Mouse (Mus musculus) forebrain, embryonic 13.5 days (tissue): ENCODE data around the gene Scnn1a. TPM values are rescaled to one million over a fixed set of nuclear protein-coding genes. Genes with fewer than 3 reads are reported as not detected.

Experiments
- ATAC-seq: fragments of 200-750 bp; cut with Nextera tagmentation; 2 replicates; pipeline ENCODE4 v1.8.0; 2017
- H3K27ac ChIP-seq: fragments of 300-500 bp; sonication (generic); 2 replicates; pipeline ENCODE4 v1.5.1; 2015; ENCODE audit warnings: inconsistent platforms, mild to moderate bottlenecking, moderate library complexity
- H3K27me3 ChIP-seq: fragments of 300-500 bp; sonication (generic); 2 replicates; pipeline ENCODE4 v1.6.1; 2015; ENCODE audit warnings: mild to moderate bottlenecking, inconsistent platforms
- H3K36me3 ChIP-seq: fragments of 300-500 bp; sonication (generic); 2 replicates; pipeline ENCODE4 v1.6.1; 2015; ENCODE audit warnings: mild to moderate bottlenecking, inconsistent platforms; ENCODE audit not compliant: poor library complexity, severe bottlenecking
- H3K4me1 ChIP-seq: fragments of 300-500 bp; sonication (generic); 2 replicates; pipeline ENCODE4 v1.6.1; 2015; ENCODE audit warnings: inconsistent platforms
- H3K4me2 ChIP-seq: fragments of 300-500 bp; sonication (generic); 2 replicates; pipeline ENCODE4 v1.6.1; 2015; ENCODE audit warnings: inconsistent platforms, mild to moderate bottlenecking, moderate library complexity
- H3K4me3 ChIP-seq: fragments of 300-500 bp; sonication (generic); 2 replicates; pipeline ENCODE4 v1.5.1; 2015; ENCODE audit warnings: mild to moderate bottlenecking, inconsistent platforms
- H3K9ac ChIP-seq: fragments of 300-500 bp; sonication (generic); 2 replicates; pipeline ENCODE4 v1.6.1; 2015; ENCODE audit warnings: mild to moderate bottlenecking, inconsistent platforms
- H3K9me3 ChIP-seq: fragments of 300-500 bp; sonication (generic); replicated peaks from 2 replicates; pipeline ENCODE4 v1.6.1; 2016; ENCODE audit warnings: inconsistent platforms
- WGBS: fragments of 180-500 bp; shearing (Covaris S2); methylation state at CpG from one replicate; pipeline ENCODE4 v1.1.7; 2015; 5-methylcytosine and 5-hydroxymethylcytosine counted together
- polyA plus RNA-seq: library from polyadenylated mRNA; unstranded; fragments of >200 nt; fragmentation: Nextera tagmentation; extraction: Ambion mirVana; gene quantifications from 2 replicates; pipeline ENCODE4 v1.2.1, GENCODE M21; 2015

Gene Scnn1a
- polyA plus RNA-seq, 1 experiment from 2014 or later, result 0.13 TPM

DNA sequence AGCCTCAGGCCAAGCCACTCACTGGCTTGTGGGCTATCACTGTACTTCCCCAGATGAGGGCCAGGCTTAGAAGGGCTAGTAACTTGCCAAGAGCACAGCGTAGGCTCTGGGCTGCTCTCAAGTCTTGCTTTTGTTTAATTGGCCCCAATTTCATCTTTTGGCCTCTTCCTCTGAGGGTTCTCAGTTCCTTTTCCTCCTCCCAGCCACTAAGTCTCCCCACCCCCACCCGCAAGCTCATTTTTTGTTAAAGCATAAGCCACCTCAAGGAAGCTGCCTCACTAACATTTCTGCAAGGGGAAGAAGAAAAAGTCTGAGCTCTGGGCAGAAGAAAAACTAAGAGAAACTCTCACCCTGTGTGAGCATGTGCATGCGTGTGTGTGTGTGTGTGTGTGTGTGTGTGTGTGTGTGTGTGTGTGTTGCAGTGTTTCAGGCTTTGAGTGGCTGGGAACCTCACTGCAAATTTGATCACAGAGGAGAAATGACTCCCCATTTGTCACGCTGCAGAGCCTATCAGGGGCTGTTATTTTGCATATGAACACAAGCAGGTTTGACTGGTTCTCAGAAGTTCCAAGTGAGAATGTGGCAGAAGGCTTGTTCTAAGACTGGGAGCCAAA, 47.4 kb downstream of the Scnn1a start:
- H3K27me3 ChIP-seq, result peaks cover 28% of the 10 kb centered on the region
- H3K27ac ChIP-seq, result no peak overlapping the region
- H3K9me3 ChIP-seq, result no peaks in the 10 kb centered on the region
- H3K9ac ChIP-seq, result no peak overlapping the region
- 47% methylated on average over 4 of the region's 4 CpGs for WGBS
- no peaks in the 10 kb centered on the region for H3K36me3 ChIP-seq
- H3K4me1 ChIP-seq, result peaks cover 13% of the 10 kb centered on the region; the same call in 1 of the 2 replicates
- no peak overlapping the region for H3K4me2 ChIP-seq
- H3K4me3 ChIP-seq, result no peak overlapping the region
- no peak for ATAC-seq

DNA sequence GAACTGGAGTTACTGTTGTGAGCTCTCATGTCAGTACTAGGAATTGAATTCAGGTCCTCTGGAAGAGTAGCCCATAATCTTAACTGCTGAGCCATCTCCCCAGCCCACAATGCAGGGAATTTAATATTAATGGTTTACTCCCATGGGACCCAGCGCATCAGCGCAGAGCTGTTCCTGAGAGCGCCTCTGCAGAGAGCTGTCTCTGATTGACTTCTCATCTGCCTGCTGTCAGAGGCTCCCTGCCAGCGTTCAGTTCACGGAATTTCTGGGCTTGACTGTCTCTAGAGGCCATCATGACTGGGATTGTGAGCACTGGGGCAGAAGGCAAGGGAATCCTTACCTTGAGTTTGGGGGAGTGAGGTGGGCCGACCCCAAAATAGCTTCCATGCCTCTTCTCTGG, 56.6 kb downstream of the Scnn1a start:
- WGBS, result 57% methylated on average over 6 of the region's 6 CpGs
- Histone ChIP-seq H3K9ac (no peak overlapping the region), H3K4me2 (no peak overlapping the region), H3K4me3 (no peak overlapping the region), H3K27me3 (peaks cover 51% of the 10 kb centered on the region), H3K27ac (no peak overlapping the region), H3K9me3 (no peaks in the 10 kb centered on the region), H3K4me1 (peaks cover 16% of the 10 kb centered on the region), H3K36me3 (no peaks in the 10 kb centered on the region)
- no peak for ATAC-seq

DNA sequence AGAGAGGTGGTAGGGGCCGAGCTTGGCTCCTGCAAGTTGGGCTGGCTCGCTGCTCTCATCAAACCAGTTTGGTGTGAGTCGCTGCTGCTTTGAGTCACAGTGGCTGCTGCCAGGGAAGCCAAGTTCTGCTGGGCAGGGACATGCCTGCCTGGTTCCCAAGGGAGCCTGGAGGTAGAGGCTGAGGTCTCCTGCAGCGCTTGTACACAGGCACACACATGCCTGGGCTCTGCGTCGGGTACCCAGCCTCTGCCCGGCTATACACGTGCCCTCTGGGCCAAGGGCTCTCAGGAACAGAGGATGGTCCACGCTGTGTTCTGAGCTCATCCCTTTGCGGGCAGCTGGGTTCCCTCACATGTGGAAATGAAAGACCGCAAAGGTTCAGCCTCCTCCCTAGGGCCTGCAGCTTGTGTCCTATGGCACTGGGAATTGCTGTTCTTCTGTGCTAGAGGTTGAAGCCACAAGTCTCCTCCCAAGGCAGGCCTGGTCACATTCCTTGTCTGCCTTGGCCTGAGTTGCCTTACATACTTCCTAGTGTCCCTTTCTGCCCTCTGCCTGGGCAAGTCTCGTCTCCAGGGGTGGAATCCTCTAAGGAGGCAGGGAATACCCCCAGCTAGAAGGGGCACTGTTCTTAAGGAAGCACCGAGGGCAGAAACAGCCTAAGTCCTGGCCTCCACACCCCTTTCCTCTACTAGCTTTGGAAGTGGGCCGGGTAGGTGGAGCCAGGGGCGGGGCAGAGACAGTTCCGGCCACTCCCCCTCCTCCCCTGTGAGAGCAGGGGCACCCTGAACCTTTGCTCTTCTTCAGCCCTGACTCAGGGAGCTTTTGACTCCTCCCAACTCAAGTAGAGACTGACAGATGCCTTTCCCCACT, 57.4 kb downstream of the Scnn1a start:
- Histone ChIP-seq H3K27me3 (peaks cover 59% of the 10 kb centered on the region), H3K4me1 (peaks cover 16% of the 10 kb centered on the region), H3K27ac (no peak overlapping the region), H3K36me3 (no peaks in the 10 kb centered on the region), H3K4me2 (no peak overlapping the region), H3K9ac (no peak overlapping the region), H3K4me3 (no peak overlapping the region), H3K9me3 (no peaks in the 10 kb centered on the region)
- 37% methylated on average over 16 of the region's 16 CpGs for WGBS
- ATAC-seq, result no peak

DNA sequence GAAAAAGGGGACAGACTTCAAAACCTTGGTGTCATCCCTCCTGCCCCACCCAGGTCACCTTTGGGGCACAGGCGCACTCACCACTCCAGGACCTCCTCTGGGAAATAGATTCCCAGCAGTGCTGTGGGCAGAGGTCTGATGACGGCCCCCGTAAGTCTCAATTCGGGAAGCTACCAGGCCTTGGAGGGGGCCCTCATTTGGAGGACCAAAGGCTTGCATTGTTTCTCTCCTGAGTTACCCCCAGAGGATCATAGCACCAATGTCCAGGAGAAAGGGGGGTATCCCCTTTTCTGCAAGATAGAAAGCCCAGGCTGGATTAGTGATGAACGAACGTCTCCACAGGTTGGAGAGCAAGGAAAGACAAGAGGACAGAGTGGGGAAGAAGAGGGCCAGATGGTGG, 58.2 kb downstream of the Scnn1a start:
- Histone ChIP-seq H3K36me3 (no peaks in the 10 kb centered on the region), H3K4me1 (peaks cover 16% of the 10 kb centered on the region), H3K27ac (no peak overlapping the region), H3K9ac (no peak overlapping the region), H3K4me3 (no peak overlapping the region), H3K9me3 (no peaks in the 10 kb centered on the region), H3K27me3 (peaks cover 63% of the 10 kb centered on the region), H3K4me2 (no peak overlapping the region)
- 11% methylated on average over 6 of the region's 6 CpGs for WGBS
- no peak for ATAC-seq

DNA sequence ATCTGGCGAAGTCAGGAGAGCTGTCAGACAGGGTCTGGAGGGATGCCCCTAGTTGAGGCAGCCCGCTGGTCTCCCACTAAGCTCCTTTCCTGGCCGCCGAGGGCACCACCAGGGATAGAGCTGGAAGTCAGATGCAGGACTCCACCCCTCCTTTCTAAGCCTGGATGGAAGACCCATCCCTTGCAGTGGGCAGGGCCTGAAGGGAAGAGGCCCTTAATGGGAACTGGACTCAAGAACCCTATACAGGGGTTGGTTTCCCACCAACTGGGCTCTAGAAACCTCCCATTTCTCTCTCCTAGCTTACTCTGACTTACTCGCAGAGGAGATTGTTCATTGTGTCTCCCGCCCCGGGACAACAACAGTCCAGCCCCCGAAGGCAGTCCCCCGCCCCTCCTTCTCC, 59.3 kb downstream of the Scnn1a start:
- no peak for ATAC-seq
- peak overlapping the region; percentile 27; the same call in 1 of the 2 replicates for H3K4me3 ChIP-seq
- no peak overlapping the region for H3K27ac ChIP-seq
- H3K4me2 ChIP-seq, result peak overlapping the region; percentile 58
- no peaks in the 10 kb centered on the region for H3K9me3 ChIP-seq
- WGBS, result 2% methylated on average over 9 of the region's 9 CpGs
- H3K27me3 ChIP-seq, result peaks cover 63% of the 10 kb centered on the region
- H3K9ac ChIP-seq, result no peak overlapping the region
- H3K4me1 ChIP-seq, result peaks cover 16% of the 10 kb centered on the region
- no peaks in the 10 kb centered on the region for H3K36me3 ChIP-seq

DNA sequence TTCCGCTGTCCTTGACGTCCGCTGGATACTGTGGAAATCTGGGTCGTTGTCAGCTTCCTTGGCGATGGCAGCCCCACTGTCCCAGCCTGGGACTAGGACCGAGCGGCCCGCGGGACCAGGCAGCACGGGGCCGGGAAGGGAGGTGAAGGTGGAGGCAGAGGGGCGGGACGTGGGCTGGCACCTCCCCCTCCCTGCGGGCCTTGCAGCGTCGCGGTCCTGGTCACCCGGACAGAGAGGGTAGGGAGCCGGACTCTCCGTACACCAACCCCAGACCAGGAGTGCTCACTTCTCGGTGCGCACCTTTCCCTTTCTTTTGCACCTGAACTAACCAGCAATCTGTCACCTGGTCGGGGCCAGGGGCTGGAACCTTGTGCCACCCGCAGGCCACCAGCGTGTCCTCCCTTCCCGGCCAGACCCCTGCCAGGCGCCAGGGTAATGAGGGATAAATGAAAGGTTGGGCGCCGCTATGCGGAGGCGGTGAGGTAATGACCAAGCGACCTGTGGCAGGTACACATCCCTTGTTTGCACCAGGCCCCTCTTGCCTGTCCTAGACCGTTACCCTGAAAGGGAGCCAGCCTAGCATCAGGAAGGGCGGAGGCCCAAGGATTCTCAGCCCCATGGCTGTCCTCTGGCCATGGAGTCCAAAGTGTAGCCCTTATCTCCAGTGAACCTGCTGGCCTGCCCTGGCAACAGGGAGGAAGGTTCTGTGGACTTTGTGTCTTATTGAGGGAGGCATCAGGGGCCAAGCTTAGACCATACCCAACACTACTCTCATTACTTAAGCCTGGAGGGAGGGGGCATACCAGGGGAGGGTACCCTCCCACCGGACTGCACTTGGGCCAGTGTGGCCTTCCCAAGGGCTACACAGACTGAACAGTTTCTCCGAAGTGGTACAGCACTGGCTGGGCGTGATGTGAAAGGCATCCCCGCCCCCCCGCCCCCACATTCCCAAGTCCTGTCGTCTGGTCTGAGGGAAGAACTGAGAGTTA, 60.2 kb downstream of the Scnn1a start, which contains the start of gene Plekhg6:
Gene Plekhg6, minus strand, starts transcription at position 422 of the 989 bp plus-strand sequence.
- no peak within 1 kb of the TSS for H3K27ac ChIP-seq
- no peak for ATAC-seq
- peak within 1 kb of the TSS; percentile 58 for H3K4me2 ChIP-seq
- H3K4me3 ChIP-seq, result peak within 1 kb of the TSS; percentile 27
- 12% methylated on average over 30 of the region's 40 CpGs for WGBS
- no peaks in the 10 kb centered on the region for H3K36me3 ChIP-seq
- H3K9ac ChIP-seq, result peak within 1 kb of the TSS; percentile 43; the same call in 1 of the 2 replicates
- H3K27me3 ChIP-seq, result peaks cover 63% of the 10 kb centered on the region
- H3K4me1 ChIP-seq, result peaks cover 16% of the 10 kb centered on the region
- no peaks in the 10 kb centered on the region for H3K9me3 ChIP-seq

DNA sequence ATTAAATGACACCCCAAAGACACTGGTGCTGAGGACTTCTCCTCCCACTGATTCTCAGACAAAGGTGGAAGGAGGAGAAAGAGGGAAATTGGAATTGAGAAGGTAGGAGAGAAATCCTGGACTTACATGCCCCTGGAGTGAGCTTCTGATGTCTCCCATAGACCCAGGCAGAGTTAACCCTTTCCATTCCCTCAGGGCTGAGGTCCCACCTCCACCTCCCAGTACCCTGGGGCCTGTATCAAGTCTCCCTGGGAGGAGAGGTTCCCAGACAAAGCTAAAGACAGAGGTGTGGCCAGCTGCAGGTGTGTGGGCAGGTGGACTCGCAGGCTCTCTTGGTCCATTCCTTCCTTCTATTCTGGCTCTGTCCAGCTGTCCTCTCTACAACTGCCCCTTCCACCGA, 61.6 kb downstream of the Scnn1a start:
- ATAC-seq, result no peak
- Histone ChIP-seq H3K27me3 (peaks cover 60% of the 10 kb centered on the region), H3K4me1 (peaks cover 16% of the 10 kb centered on the region), H3K4me3 (no peak overlapping the region), H3K27ac (no peak overlapping the region), H3K4me2 (no peak overlapping the region), H3K36me3 (no peaks in the 10 kb centered on the region), H3K9me3 (no peaks in the 10 kb centered on the region), H3K9ac (no peak overlapping the region)
- 82% methylated on average over 2 of the region's 2 CpGs for WGBS

DNA sequence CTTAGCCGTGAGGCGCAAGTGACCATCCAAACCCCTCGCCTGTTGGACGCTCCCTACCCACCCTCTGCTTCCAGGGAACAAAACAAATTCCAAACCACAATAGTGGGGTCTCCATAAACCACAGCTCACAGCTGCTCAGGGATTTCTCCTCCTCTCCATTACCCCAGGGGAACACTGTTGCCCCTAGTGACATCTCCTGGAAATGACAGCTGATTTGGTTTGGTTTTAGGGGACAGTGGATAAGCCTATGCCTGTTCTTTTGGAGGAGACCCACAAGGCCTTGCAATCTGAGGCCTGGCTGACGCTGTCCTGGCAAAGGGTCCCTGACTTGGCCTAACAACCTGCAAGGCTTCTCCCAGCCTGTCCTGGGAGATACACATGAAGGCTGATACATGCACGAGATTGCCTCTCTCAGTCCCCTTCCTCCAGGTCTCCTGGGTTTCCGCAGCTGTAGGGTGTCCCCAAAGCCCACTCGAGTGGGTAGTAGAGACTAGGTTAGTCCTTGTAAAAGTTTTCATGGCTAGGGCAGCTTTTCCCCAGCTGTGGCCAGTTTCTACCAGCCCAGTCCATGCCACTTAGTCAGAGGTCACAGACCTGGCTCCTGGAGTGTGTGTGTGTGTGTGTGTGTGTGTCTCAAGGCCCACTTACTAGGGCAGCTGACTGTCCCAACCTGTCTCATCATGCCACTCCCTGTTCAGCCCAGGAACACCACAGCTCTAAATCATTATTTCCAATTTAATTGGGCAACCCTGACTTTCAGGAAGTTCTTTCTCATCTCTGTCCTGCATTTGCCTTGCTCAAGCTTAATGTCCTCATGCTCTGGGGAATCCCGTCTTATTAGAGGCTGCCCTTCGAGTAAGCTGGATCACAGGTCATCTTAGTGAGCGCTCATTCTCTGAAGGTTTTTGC, 64.9 kb downstream of the Scnn1a start:
- no peak overlapping the region for H3K9ac ChIP-seq
- no peak for ATAC-seq
- peaks cover 27% of the 10 kb centered on the region for H3K27me3 ChIP-seq
- no peak overlapping the region for H3K4me3 ChIP-seq
- no peaks in the 10 kb centered on the region for H3K9me3 ChIP-seq
- H3K36me3 ChIP-seq, result no peaks in the 10 kb centered on the region
- 63% methylated on average over 11 of the region's 11 CpGs for WGBS
- H3K27ac ChIP-seq, result no peak overlapping the region
- no peak overlapping the region for H3K4me2 ChIP-seq
- H3K4me1 ChIP-seq, result peaks cover 3% of the 10 kb centered on the region

DNA sequence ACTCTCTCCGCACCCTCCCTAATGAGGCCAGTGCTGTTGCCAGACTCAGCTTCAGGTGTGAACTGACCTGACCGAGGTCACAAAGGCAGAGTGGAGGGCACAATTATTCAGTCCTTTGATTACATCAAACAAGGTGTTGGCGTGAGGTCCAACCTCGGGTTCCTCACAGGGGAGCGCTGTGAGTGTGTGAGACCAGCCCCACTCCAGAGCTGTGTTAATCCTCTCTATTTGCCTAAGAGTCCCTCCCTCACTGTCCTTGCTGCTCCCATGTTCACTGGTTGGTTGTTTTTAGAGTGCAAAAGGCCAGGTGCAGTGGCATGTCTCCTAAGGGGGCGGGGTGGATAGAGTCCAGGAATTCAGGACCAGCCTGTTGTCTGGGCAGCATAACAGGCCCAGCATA, 65.6 kb downstream of the Scnn1a start:
- ATAC-seq, result no peak
- H3K36me3 ChIP-seq, result no peaks in the 10 kb centered on the region
- H3K27me3 ChIP-seq, result peaks cover 20% of the 10 kb centered on the region
- H3K9ac ChIP-seq, result no peak overlapping the region
- no peaks in the 10 kb centered on the region for H3K4me1 ChIP-seq
- no peak overlapping the region for H3K4me2 ChIP-seq
- no peak overlapping the region for H3K4me3 ChIP-seq
- WGBS, result 84% methylated on average over 6 of the region's 6 CpGs
- no peak overlapping the region for H3K27ac ChIP-seq
- H3K9me3 ChIP-seq, result no peaks in the 10 kb centered on the region

DNA sequence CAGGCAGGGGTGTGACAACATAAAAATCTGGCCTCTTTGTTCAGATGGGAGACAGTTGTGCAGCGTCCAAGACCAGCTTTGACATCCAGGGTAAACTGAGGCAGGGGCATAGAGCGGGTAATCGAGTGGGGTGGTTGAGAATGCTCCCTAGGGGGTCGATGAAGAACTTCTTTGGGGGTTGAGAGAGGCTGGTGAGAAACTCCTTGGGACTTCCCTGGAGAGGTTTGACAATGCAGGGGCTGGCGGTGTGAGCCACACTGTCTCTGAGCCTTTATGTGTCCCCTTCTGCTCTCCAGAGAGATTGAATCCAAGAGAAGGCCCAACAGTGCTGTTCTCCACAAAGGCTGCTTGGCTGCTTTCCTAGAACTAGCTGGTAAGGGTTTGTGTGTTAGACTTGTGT, 69.4 kb downstream of the Scnn1a start:
- no peak overlapping the region for H3K9ac ChIP-seq
- H3K4me3 ChIP-seq, result no peak overlapping the region
- 83% methylated on average over 5 of the region's 5 CpGs for WGBS
- H3K27ac ChIP-seq, result no peak overlapping the region
- no peaks in the 10 kb centered on the region for H3K4me1 ChIP-seq
- H3K9me3 ChIP-seq, result no peaks in the 10 kb centered on the region
- H3K4me2 ChIP-seq, result no peak overlapping the region
- no peaks in the 10 kb centered on the region for H3K36me3 ChIP-seq
- no peaks in the 10 kb centered on the region for H3K27me3 ChIP-seq
- no peak for ATAC-seq
